Mouse (Mus musculus) WW6 (cell line): ENCODE measurements at regions not wholly inside any gene's neighbourhood (a gene's known extent, or its start where the extent isn't known, plus 50 kb on each side); places are given as distances from the start of the nearest gene placed in this dataset.

Experiments used
- DNase-seq: peaks from one replicate; pipeline ENCODE4 v3.0.0-alpha.2; 2013; ENCODE audit warnings: low read depth, low spot score

DNA sequence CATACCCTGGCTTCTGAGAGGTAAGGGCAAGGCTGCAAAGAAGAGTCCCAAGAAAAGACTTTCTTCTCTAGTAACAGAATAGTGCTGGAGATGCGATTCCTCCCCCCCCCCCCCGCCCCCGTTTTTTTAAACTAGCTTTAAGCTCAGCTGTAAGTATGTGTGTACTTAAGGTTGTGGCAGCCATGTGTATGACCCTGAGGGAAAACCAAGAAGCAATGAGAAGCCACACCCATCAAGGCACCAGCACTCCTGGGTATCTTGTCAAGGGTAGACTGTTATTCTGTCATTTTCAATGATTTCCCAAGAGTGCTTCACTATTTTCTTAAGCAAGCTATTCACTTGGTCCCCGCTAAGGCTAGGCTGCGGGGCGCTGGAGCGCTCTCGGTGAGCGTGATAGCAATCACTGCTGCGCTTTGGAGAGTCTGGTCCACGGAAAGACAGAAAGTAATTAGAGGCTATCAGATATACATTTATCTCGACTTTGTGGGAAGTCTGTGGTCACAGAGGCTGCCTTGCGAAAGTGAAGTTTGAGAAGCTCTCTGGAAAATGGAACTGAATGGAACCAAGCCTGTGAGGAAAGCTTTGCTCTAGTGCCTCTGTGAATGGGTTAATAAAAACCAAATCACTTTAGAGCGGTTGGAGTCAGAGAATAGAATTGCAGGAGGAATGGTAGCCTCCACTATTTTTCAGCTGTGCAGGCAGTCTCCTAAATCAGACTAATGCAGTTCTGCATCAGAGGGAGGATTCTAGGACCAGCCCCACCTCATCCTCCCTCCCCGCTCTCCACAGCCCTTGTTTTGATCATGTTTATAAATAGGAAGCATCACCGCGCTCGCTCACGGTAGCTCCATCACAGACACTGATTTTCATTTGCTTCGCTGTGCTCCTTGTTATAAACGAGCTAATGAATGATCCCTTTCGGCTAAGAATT is 114.8 kb upstream of the Bmp2 start:
- DNase-seq = no peak

- DNase-seq = no peak
Measured at GRCm38 (mm10) chr2:133438018-133438417, 113.9 kb upstream of the Bmp2 start.

DNA sequence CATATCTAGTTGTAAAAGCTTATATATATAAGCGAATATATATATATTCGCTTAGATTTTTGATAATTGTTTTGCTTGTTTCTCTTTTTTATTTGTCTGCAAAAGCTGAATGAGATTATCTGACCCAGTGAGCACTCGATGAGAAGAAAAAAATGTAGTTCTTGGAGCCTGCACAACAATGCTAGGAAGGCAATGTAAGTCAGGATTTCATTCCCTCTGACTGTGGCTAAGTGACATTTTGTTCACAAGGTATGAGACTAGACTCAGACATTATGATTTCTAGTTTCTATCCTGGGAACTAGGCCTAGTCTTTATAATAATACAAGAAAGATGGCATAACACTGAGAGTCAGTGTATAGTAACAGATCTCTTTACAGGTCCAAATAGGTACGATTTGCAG is 108.9 kb upstream of the Bmp2 start:
- DNase-seq = no peak

DNA sequence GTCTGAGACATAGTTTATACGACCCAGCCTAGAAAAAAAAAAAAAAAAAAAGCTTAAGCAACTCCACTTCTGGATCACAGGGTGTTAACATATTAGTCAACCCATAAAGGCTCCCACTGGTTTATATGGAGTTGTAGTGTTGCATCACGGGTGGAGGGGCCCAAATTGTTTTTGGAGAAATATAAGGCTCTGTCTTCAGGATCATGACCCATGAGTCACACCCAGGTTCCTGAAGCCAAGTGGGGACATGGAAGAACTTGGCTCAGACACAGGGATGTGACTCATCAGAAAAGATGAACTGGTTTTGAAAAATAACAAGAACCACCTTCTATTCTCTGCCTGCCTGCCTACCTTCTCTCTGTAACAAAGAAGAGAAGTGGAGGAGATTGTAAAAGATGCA is 108.5 kb upstream of the Bmp2 start:
- no peak for DNase-seq

- no peak for DNase-seq
Measured at GRCm38 (mm10) chr2:133452947-133453346, 99.0 kb upstream of the Bmp2 start.

GRCm38 (mm10) chr2:133455484-133456170 is 96.3 kb upstream of the Bmp2 start:
- no peak for DNase-seq

DNA sequence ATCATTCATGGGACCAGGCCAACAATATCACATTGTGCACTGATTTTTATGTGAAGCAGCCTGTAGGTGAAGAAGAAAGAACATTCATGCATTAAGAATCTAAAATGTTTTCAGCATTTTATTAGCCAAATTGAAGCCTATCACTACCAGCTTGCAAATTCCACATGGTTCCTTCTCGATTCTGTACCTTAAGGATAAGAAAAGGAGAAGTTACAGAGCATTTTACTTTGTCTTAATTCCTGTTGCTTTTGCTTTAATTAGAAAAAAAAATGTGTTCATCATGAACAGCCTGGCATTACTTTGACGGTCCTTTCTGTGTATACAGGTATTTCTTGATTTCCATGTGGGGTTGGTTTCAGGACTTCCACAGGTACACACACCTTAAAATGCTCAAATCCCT is 95.2 kb upstream of the Bmp2 start:
- no peak for DNase-seq

GRCm38 (mm10) chr2:133458735-133459134 is 93.2 kb upstream of the Bmp2 start:
- DNase-seq = no peak

GRCm38 (mm10) chr2:133460814-133461213 is 91.1 kb upstream of the Bmp2 start:
- no peak for DNase-seq

DNA sequence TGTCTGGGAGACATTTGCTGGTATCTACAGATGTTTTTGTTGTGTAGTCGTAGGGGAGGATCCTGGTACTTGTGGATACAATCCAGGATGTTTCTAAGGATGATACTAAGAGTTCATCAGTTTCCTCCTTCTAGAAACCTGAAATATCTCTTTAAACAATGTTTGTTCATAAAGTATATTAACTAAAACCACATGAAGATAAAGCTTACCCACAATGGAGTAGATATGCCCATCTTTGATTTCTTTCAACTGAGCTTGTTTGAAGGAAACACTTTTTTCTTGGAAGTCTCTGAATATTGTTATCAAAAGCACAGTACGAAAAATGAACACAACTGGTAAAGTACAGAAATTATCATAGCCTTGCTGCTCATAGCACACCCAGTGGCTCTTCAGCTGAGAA is 89.6 kb upstream of the Bmp2 start:
- no peak for DNase-seq

GRCm38 (mm10) chr2:133467170-133468168 is 84.5 kb upstream of the Bmp2 start:
- DNase-seq = no peak

GRCm38 (mm10) chr2:133472966-133473744 is 78.8 kb upstream of the Bmp2 start:
- DNase-seq = no peak

- DNase-seq = no peak
Measured at GRCm38 (mm10) chr2:133474174-133474573, 77.8 kb upstream of the Bmp2 start.

- DNase-seq = no peak
Measured at GRCm38 (mm10) chr2:133480870-133481269, 71.1 kb upstream of the Bmp2 start.

DNA sequence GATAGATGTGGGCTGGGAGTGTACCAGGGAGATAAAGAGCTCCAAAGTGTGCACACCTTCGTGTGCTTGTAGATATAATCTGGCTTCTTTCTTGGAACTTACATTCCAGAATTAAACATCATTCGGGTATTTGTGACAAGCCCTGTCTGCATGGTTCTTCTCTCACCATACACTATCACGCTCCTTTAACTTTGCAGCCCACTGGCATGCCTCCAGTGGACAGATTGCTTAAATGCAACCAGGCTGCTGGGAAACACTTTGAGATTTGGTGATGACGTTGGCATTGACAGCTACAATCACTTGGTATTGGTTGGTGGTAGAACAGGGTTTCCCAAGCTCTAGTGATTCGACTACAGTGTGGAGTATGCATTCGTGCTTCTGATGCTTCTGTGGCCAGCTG is 70.7 kb upstream of the Bmp2 start:
- no peak for DNase-seq

DNA sequence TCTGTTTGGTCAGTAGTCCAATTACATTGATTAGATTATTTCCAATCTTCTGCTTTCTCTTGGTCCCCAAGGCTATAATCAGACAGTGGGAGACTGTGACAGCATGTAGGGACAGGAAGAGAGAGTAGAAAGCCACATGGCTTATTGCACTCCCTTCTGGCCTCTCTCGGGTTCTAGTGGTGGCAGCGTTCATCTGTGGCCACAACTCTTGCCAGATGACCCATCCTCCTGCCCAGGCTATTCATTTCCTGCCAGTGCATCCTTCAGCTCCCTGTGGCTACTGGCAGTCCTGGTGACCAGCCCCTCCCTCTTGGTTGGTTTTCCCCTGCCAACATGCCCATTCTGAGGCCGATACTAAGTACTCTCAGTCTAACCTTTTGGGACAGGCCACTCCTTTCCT is 70.2 kb upstream of the Bmp2 start:
- no peak for DNase-seq

- DNase-seq = no peak
Measured at GRCm38 (mm10) chr2:133495443-133495842, 56.5 kb upstream of the Bmp2 start.

DNA sequence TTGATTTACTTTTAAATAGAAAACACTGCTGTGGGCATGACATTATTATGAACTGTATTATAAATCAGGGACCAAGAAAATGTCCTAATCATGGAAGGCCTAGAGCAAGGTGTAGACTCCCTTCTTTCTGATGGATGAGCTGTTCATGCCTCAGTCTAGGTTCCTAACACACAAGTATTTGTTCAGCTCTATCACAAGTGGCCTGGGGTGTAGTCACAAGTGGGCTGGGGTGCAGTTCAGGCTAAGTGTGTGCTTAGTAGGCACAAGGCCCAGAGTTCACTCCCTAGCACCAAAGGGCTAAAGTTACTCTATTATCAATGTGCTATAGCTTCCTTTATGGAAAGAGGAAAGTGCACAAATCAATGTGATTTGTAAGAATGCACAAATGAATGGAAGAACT is 55.6 kb upstream of the Bmp2 start:
- DNase-seq = no peak

- DNase-seq = no peak
Measured at GRCm38 (mm10) chr2:133497071-133497470, 54.9 kb upstream of the Bmp2 start.

GRCm38 (mm10) chr2:133497541-133498185 is 54.3 kb upstream of the Bmp2 start:
- no peak for DNase-seq

GRCm38 (mm10) chr2:133498186-133498571 is 53.8 kb upstream of the Bmp2 start:
- no peak for DNase-seq
